Mouse (Mus musculus) frontal cortex, postnatal 36 days (tissue): Measurements from ENCODE around the gene Lrrtm4.

Source experiments
- DNase-seq, 2 experiments: peaks; one replicate each; pipeline ENCODE4 v3.0.0; 2022; ENCODE audit warnings: low spot score in 2 of 2

The Lrrtm4 gene

DNA sequence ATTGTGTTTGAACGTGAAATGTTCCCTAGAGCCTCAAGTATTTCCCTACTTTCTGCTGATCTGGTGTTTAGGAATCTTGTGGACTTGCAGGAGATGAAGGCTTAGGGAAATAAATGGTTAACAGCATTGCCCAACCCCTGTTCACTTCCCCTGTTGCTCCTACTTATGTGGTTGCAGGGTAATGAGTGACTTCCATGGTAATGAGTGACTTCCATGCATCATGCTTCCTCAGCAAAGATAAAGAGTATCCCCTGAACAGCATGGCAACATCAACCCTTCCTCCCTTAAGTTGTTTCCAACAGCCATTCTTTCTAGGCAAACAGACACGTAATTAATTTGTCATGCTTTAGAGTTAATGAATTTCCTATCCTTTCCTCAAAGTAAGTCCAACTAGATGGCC lies 685.5 kb downstream of the Lrrtm4 start:
- no peak for DNase-seq

DNA sequence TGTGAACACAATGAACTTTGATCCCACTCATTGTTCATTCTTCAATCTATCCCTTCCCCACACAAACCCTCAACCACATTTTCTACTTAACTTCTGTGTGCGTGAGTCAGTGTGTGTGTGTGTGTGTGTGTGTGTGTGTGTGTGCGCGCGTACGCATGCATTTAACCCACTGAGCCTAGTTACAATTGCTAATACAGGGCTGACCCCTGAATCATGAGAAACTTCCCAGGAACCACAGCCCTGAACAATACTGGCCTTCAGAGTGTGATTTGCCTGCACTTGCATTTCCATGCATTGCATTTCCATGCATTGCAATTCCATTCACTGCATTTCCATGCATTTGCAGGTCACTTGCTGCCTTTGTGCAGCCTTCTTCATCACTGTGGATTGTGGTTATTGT lies 701.8 kb downstream of the Lrrtm4 start:
- DNase-seq: no peak

DNA sequence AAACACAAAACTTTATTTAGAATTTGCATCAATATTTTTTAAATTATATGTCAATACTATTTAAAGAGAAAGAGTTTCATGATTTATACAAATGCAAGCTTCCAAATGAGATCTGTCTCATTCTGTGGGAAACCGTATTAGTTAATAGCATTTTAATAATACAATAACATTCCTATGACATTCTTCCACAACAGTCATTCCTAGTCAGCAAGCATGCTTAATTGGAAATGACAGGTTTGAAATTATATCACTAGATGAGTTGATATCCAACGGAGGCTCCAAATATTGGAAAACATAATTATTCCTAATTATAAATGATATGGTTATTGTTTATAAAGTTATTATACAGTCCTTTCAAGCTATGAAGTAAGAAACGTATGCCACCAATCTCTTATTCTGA lies 714.7 kb downstream of the Lrrtm4 start:
- no peak for DNase-seq

DNA sequence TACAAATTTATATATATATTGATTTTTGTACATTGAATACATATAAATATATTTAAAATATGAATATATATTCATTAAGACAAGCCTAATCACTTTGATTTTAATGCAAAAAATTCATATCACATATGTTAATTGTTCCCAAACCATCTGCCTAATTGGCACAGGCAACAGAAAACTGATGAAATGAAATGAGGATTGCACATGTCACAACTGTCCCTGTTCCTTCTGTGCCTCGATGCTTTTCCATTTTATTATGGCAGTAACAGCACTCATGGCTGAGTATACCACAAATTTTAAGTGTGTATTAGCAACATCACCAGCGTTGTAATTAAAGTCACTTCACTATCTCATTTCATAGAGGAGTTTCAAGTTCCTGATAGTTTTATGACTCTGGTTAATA lies 732.1 kb downstream of the Lrrtm4 start:
- DNase-seq: no peak

DNA sequence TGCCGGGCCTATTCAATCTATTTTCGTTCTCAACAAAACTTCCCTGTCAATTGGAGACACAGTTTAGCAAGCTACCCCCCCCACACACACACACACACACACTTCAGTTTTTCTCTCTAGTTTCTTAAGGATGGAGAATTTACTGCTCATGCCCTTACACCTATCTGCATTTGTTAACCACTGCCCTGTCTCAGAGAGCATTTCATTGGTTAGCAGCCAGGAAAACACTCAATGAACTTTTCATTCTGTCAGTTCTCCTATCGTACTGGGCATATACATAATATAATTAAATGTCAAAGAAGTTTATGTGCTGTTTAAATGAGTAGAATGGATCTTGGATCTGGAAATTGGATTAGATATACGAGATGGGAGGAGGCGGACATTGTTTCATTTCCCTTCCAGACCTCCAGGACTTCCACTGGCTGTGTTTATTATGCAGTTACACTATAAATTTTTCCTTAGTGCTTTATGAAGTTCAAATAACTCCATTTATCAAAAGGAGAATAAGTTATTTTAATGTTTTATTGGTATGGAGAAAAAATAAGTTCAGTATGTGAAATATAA lies 742.0 kb downstream of the Lrrtm4 start:
- DNase-seq: no peak

DNA sequence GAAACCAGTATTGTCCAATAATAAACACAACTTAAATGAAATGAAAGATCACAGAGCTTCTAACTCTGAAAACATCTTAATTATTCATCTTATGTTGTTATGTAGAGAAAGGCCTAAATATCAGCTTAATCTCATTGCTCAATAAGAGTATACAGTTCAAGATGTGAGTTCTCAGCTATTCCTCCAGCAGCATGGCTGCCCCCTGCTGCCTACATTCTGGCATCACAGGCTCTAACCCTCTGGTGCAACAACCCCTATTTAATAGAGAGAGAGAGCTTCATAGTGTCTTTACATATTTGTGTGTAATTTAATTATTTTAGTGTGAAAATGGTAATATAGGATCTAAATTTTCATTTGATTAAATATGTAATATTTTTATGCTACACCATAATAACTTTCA lies 767.6 kb downstream of the Lrrtm4 start:
- DNase-seq: no peak

DNA sequence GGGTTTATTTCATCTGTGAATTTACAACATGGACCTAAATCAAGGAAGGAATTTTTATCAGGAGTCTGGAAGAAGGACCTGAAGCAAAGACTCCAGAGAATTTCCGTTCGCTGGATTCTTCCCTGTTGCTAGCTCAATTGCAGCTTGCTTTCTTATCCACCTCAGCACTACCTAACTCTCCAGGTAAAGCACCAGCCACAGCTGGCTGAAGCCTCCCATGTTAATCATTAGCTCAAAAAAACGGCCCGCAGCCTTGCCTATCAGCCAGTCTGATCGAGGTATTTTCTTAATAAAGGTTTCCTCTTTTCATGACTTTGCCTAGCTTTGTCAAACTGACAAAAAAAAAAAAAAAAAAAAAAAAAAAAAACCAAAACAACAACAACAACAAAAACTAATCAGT lies 805.1 kb downstream of the Lrrtm4 start:
- no peak for DNase-seq

DNA sequence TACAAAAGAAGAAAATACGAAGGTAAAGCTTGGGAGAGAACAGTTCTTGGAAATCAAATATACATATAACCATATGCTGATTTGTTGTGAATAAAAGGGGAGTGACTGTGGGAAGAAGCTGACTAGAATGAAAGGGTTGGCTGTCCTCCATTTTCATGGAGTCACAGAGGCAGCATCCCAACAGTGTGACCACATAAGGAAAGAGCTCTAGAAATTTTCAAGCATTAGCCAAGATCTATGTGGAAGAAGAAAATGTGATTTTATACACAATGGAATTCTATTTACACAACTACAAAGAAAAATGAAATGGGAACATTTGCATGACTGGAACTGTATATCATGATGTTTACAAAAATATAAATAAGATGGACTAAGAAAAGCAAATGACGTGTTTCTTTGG lies 821.1 kb downstream of the Lrrtm4 start:
- no peak for DNase-seq

DNA sequence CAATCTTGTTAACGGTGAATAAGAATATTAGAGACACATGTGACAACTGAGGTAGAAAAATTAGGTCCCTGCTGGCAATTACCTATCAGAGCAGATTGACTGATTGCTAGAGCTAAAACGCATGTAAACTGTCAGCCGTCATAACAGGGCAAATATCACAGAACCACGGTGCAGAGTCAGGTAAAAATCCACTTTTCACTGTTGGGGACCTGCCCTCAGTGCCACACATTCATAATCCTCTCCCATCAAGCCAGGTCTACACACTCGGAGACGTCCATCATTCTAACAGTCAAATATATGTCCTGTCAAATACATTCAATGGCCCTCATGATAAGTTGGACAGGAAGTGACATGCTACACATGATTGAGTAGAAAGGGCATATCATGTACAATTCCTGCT lies 826.6 kb downstream of the Lrrtm4 start:
- DNase-seq: no peak

DNA sequence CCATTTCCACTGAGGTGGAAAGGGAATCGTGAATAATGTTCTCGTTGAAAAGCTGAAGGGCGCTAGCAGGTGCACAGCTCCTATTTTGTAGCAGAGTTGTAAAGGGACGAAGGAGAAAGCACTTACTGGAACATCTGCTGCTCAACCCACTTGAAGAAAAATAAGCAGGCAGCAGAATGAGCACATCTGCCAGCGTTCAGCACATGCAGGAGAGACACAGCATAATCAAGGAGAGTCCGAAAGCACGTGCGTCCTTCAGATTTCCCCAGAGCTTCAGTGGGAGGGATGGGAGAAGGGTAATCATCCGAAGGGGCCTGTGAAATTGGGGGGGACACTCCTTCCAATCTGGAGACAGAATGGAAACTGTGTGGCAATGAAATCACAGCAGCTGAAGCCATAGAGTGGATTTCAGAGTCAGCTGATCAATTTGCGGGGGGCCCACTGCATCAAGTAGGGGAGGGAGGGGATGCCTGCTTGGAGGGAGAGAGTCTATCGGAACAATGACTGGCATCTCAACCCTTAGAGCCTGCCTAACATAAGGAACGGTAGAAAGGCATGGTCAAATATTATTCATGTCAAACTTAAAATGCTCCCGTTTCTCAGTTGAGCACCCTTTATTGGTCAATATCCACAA lies 838.4 kb downstream of the Lrrtm4 start:
- DNase-seq: peak; percentile 23
